Mouse (Mus musculus) left cerebral cortex, adult 11 months (tissue): ENCODE results near the gene Thsd4.

ENCODE experiments used
- DNase-seq: peaks from one replicate; pipeline ENCODE4 v3.0.0; 2022; ENCODE audit warnings: low spot score

Gene Thsd4

DNA sequence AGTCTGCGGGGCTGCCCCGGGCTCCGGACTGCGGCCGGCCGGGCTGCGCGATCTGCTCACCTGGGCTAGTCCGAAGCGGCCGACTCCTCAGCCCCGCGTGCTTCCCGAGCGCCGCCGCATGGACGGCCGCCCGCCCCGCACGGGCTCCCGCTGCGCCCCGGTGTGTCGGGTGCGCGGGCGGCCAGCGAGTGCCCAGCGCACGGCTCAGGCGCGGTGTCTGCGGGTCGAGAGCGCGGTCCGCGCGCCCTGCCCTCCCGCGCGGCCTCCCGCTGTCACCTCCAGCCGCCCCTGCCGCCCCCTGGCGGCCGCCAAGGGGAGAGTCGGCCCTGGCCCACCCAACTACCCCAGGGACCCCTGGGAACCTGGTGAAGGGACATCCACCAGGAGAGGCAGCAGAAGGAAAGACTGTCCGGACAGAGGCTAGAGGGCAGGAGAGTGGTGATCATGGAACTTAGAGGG, at the start of gene Thsd4:
Thsd4 (minus strand) TSS at position 241 of the 459 bp plus-strand sequence.
- no peak for DNase-seq

GRCm38 (mm10) chr9:60571041-60571440, 49.2 kb upstream of the Thsd4 start:
- DNase-seq = no peak

DNA sequence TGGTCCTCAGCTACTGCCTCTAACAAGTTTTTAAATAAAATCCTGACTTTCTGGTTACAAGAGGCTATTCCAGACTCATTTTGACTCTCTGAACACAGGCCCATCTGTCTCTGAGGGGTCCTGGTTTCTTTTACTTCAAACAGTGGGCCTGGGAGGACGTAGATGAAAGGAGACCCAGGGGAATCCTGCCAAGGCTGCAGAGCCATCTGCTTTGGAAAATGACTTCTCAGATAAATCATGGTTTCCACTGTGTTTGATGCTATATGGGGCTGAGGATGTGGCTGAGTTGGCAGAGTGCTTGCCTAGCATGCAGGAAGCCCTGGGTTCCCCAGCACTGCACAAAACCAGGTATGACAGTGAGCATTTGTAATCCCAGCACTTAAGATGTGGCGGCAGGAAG, 47.5 kb upstream of the Thsd4 start:
- no peak for DNase-seq

- DNase-seq = no peak
Observed at GRCm38 (mm10) chr9:60563809-60564208, 42.0 kb upstream of the Thsd4 start.

DNA sequence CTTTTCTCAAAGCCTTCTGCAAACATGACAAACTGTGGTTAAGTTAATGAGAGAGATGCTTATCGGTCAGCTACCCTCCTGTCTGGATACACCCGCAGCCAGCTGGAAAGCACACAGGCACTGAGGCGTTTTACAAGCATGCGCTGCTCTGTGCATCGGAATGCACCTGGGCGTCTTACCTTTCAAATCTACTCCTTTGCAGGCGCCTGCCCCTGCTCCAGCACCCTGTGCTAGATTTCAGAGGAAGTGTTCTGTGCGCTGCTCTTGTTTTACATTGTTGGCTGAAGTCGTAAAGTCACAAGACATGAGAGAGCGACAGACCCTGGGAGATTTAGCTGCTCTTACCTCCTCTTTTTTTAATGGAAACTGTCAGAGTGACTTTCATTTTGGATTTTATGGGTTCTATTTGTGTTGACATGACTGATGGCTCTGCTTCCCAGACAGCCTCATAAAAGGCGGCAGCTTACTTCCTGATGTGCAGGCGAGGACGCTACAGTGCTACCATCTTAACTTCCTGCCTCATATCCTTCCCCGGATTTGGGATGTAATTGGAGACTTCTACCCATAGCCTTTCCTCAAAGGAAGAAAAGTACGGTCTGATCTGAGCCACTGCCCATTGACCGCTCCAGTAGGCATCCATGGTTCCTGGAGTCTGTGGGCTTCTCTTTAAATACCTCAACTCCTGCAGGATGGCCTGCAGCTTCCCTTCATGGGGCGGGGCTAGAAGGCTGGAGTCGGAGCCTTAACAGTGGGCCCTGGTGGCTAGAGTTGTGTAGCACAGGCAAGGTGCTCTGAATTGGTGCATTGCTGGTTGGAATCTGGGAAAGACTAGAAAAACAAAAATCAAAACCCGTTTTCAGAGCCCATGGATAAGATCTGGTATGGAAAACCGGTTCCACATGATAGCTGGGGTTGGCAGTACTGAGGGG, 40.9 kb upstream of the Thsd4 start:
- DNase-seq = no peak

- DNase-seq = peak; percentile 28
Observed at GRCm38 (mm10) chr9:60561641-60562289, 39.9 kb upstream of the Thsd4 start.

- DNase-seq = no peak
Observed at GRCm38 (mm10) chr9:60558507-60558906, 36.7 kb upstream of the Thsd4 start.

- no peak for DNase-seq
Observed at GRCm38 (mm10) chr9:60551238-60551637, 29.4 kb upstream of the Thsd4 start.

DNA sequence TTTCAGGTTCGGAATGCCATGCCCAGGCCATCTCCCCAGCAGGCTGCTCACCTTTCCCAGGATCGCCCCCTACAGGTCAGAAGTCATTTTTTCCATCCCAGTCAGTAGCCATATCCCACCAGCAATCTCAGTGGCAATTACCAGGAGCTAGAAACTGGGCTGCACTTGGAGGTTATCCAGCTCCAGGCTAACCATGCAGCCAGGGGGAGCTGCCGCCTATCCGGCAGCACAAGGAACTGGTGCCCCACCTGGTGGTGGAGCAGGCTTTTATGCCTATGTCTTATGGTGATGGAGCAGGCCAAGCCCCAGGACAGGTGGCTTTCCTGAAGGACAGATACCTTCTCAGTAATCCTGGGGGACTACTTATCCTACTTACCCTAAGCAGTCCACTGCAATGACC, 26.3 kb upstream of the Thsd4 start:
- no peak for DNase-seq

DNA sequence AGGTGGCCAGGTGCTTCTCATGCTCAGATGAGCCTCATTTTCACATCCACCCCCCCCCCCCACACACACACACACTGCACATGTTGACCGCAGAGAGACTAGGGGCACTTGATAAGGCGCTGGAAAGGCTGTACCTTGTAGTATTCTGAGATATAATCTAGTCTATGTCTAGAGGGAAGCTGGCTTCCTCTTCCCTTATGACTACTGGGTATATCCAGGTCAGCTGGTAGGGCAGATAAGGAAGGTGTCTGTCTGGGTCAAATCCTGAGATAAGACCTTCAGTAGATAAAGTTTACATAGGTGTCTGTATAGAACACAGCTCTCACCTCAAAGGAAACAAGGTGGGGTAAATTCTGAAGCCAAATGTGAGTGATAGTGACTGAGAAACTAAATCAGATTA, 24.3 kb upstream of the Thsd4 start:
- no peak for DNase-seq

- DNase-seq = no peak
Observed at GRCm38 (mm10) chr9:60545361-60546096, 23.7 kb upstream of the Thsd4 start.

DNA sequence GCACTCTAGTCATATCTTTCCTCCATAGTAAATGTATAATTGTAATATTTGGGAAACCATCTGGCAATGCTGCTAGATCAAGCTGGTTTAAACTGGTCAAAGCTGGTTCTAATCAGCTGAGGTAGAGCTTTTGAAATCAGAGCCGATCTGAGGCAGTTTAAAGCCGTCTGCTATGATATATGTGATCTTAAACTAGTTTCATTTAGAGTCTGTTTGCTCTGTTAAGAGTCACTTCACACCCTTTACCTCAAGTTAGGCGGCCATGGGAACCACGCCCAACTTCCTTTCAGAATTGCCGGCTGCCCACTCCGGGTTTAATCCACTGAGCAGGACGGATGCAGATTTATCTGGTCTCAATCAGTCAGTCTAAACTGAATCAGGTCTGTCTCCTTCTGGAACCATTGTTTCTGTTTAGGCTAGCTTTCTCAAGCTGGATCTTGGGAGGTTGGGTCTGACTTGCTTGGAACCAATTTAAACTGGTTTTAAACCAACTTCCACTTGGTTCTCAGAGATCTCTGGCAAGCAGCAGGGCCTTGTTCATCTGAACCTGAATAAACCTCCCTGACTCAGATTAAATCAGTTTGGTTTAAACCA, 21.7 kb upstream of the Thsd4 start:
- no peak for DNase-seq

- no peak for DNase-seq
Observed at GRCm38 (mm10) chr9:60530310-60530709, 8.5 kb upstream of the Thsd4 start.

GRCm38 (mm10) chr9:60529348-60530243, 7.8 kb upstream of the Thsd4 start:
- DNase-seq = no peak

DNA sequence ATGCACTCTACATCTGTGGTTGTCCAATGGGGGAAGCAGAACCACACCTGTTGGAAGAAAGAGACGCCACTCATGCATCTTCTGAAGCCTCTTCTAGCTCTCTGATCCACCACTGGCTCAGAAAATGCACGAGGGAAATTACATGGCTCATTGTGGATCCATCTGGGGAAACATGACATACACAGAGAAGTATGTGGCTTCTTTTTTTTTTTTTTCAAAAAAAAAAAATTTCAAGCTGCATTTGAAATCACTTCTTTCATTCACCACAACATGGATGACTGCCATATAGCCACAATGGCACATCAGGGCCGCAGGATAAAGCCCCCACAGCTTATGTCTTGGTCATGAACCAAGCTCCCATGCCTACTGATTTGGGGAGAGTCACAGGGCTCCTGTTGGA, 6.4 kb upstream of the Thsd4 start:
- no peak for DNase-seq

DNA sequence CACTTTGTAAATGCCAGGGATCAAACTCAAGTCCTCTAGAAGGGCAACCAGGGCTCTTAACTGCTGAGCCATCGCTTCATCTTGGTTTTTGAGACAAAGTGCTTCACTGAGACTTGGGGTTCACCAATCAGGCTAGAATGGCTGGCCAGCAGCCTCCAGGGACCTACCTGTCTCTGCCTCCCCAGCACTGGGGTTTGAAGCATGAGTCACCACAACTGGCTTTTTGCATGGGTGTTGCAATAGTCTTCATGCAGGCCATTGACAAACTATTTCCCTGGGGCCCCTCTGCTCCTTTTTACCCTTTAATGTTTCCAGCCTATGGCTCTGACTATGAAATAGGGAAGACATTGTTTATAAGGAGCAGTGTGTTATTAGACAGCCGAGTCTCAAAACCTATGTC, 6.0 kb upstream of the Thsd4 start:
- DNase-seq = no peak

GRCm38 (mm10) chr9:60527051-60527450, 5.2 kb upstream of the Thsd4 start:
- no peak for DNase-seq

- DNase-seq = no peak
Observed at GRCm38 (mm10) chr9:60526195-60526594, 4.3 kb upstream of the Thsd4 start.

DNA sequence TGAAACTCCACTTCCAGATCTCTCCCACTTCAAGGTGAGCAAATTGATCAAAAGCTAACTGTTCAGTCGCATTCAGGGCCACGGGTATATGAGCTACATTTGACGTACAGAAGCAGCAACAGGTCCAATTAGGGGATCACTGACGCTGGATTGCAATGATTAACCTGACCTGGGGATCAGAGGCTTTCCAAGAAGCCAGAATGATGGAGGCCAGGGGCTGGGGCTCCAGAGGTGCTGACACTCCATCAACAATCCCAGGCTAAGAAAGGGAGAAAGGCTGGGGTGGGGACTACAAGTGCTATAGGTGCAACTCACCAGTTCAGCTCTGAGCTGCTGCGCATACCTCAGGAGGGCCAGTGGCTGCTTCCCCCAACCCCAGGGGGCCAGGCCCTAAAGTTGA, 703 bp downstream of the Thsd4 start:
- no peak for DNase-seq

DNA sequence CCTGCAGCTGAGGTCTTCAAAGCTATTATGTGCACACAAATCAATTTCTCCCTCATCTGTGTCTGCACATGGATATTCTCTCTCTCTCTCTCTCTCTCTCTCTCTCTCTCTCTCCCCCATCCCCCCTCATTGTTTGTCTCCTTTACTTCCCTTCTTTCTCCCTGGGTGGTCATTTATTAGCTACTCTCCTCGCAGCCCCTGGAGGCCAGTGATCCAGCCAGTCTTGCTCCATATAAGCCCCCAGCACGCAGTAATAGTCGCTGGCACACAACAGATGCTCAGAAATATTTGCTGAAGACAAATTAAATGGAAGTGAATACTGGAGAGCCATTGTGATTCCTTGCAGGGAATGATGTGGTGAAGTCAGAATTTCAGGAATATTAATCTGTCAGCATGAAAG, 2.2 kb downstream of the Thsd4 start:
- no peak for DNase-seq

GRCm38 (mm10) chr9:60518216-60518615, 3.6 kb downstream of the Thsd4 start:
- no peak for DNase-seq
